Mouse (Mus musculus) CH12.LX (cell line): ENCODE measurements around the gene Rwdd4a.

ENCODE experiments used
- CTCF ChIP-seq, 2 experiments: IDR thresholded peaks in 1 of 2; conservative IDR thresholded peaks in 1 of 2; 2 replicates each; pipeline ENCODE4 v1.5.1; 2011 to 2012; ENCODE audit warnings: low read depth in 2 of 2, low read length in 2 of 2, improper control_type of control experiment in 1 of 2, inconsistent platforms in 1 of 2, mild to moderate bottlenecking in 1 of 2, moderate library complexity in 1 of 2
- E2F4 ChIP-seq: IDR thresholded peaks from 2 replicates; pipeline ENCODE4 v1.6.1; 2011; ENCODE audit warnings: low read depth, low read length, improper control_type of control experiment; ENCODE audit not compliant: insufficient replicate concordance
- HCFC1 ChIP-seq: IDR thresholded peaks from 2 replicates; pipeline ENCODE4 v1.6.1; 2012; ENCODE audit warnings: low read depth, mild to moderate bottlenecking, inconsistent platforms, low read length, improper control_type of control experiment
- KAT2A ChIP-seq: IDR thresholded peaks from 2 replicates; pipeline ENCODE4 v1.6.1; 2012; ENCODE audit warnings: low read length, improper control_type of control experiment, inconsistent platforms; ENCODE audit not compliant: insufficient replicate concordance
- MAX ChIP-seq: IDR thresholded peaks from 2 replicates; pipeline ENCODE4 v1.6.1; 2011; ENCODE audit warnings: low read length, improper control_type of control experiment
- MYC ChIP-seq: IDR thresholded peaks from 2 replicates; pipeline ENCODE4 v1.6.1; 2011; ENCODE audit warnings: low read depth, mild to moderate bottlenecking, improper control_type of control experiment, low read length
- PAX5 ChIP-seq: IDR thresholded peaks from 2 replicates; pipeline ENCODE4 v1.6.1; 2012; ENCODE audit warnings: low read length, inconsistent platforms, mixed read lengths
- POLR2A ChIP-seq: IDR thresholded peaks from 2 replicates; pipeline ENCODE4 v1.6.1; 2011; ENCODE audit warnings: low read depth, mild to moderate bottlenecking, improper control_type of control experiment, low read length
- POLR2AphosphoS2 ChIP-seq: IDR thresholded peaks from 2 replicates; pipeline ENCODE4 v1.6.1; 2011; ENCODE audit warnings: low read depth, low read length, improper control_type of control experiment
- TCF12 ChIP-seq: IDR thresholded peaks from 2 replicates; pipeline ENCODE4 v1.6.1; 2014; ENCODE audit warnings: low read depth, mild to moderate bottlenecking, inconsistent platforms, low read length, improper control_type of control experiment
- ZC3H11A ChIP-seq: IDR thresholded peaks from 2 replicates; pipeline ENCODE4 v1.6.1; 2012; ENCODE audit warnings: low read depth, mild to moderate bottlenecking, inconsistent platforms, low read length, improper control_type of control experiment

- no peak for TF ChIP-seq MAX
- no peak for TF ChIP-seq HCFC1
- no peak for TF ChIP-seq KAT2A
- TF ChIP-seq POLR2AphosphoS2 = no peak
- TF ChIP-seq POLR2A = no peak
- no peak for TF ChIP-seq ZC3H11A
- TF ChIP-seq CTCF (conservative IDR thresholded peaks at IDR 0.05 in 1 of 2, IDR thresholded peaks at IDR 0.05 in 1 of 2; ENCODE audit: low read depth in 2 of 2, low read length in 2 of 2) = no peak
- no peak for TF ChIP-seq MYC
- no peak for TF ChIP-seq E2F4
- no peak for TF ChIP-seq TCF12
- TF ChIP-seq PAX5 = no peak
These were observed 40.4 kb upstream of the Rwdd4a start for GRCm38 (mm10) chr8:47493106-47493505.
